Mouse (Mus musculus): ENCODE data around the gene Il27. TPM values are rescaled to one million over a fixed set of nuclear protein-coding genes. Genes with fewer than 3 reads are reported as not detected.

Gene Il27
- total RNA-seq, 4 experiments from 2014 or later: not detected

DNA sequence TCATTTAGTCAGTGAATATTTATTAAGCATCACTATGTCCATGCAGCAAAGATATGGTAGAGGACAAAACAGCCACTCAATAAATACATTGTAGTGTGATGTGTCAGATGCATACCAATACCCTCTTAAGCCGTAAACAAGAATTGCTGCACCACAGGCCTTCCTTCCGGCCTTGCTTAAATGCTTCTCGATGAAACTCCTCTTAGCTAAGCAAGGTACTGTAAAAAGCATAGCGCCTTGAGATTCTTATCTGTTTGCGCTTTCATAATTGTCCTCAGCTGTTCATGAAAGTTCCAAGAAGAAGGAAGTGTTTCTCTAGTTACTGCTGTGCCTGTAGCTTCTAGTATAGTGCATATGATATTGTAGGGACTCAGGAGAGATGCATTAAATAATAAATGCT is 11.9 kb upstream of the Il27 start:
- no peak for DNase-seq

- DNase-seq: no peak
Measured at GRCm38 (mm10) chr7:126602650-126603049, 7.9 kb upstream of the Il27 start.

- DNase-seq: no peak
Measured at GRCm38 (mm10) chr7:126601896-126602295, 7.2 kb upstream of the Il27 start.

DNA sequence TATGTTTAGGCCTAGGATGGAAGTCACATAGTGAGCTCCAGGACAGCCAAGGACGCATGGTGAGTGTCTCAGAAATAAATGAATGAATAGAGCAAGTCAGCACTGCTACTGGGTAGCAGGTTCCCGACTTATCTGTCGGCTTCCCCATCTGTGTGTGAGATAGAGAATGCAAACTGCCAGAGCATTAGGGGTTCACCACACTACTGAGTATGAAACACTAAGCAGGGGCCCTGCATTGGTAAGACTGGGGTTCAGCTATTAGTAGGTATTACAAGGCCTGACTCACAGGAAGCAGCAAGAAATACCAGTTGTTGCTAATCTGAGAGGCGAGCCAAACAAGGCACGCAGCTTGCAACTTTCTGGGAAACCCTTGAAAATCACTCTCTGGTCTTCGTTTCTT is 4.2 kb upstream of the Il27 start:
- no peak for DNase-seq

GRCm38 (mm10) chr7:126596414-126596813 is 1.7 kb upstream of the Il27 start:
- DNase-seq: no peak

- DNase-seq: no peak
Measured at GRCm38 (mm10) chr7:126595890-126596289, 1.1 kb upstream of the Il27 start.

GRCm38 (mm10) chr7:126587779-126588178 is 7.0 kb downstream of the Il27 start:
- no peak for DNase-seq

- no peak for DNase-seq
Measured at GRCm38 (mm10) chr7:126586839-126587238, 7.9 kb downstream of the Il27 start.

DNA sequence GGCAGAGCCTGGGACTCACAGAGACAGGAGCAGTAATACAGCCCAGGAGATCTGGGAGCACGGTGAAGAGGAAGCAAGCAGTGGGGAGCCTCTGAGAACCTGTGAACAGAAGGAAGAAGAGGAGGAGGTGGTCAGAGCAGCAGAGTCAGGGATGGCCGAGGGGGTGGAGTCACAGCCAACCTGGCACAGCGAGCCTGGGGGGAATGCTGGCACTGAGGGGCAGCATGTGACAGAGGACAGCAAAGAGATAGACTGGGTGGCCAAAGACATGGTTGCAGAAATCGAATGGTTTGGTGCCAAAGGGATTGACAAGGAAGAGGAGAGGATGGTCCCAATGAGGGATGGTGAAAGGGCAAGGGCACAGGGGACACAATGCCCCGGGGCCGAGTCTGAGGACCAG is 9.0 kb downstream of the Il27 start, which contains the start of gene Cln3:
Gene Cln3 (minus strand): TSS at position 101 of the 400 bp plus-strand sequence.
- DNase-seq: no peak

GRCm38 (mm10) chr7:126584506-126584977 is 10.2 kb downstream of the Il27 start, which contains the start of gene Apobr:
Gene Apobr (plus strand): TSS chr7:126584942.
- DNase-seq: no peak

DNA sequence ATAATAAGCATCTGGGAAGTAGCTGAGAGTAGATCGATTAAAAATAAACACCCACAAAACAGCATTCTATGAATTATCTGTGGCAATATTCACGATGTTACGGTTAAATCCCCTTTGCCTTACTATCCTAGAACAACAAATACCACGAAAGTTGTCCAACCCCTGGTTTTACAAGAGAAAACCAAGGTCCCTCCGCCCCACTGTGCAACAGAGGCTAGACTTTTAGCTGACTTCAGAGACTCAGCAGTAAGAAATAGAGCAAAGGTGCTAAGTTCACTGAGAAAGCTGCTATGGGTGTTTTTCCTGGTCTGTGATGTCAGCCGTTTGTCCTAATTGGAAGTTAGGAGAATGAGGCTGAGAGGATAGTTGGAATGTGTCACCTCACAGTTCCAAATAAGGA is 11.0 kb downstream of the Il27 start:
- DNase-seq: no peak

DNA sequence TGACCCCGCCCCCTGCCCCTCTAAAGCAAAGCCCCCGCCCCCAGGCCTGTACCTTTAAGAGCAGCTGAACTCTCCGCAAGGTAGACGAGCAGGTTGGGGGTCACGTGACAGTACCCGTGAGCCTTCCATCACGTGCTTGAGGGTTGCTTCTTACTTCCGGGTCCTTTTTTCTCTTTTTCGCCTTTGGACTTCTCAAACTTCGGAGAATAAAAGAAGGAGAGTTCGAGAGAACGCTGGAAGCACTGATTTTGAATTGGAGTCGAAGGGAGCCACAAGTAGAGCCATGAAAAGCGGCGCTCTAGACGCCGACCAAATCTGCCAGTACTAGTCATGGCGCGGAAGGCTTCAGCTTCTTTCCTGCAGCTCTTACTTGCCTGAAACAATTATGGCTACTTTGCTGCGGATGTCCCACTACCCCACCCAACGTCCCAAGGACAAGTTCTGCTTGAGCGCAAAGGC is 11.5 kb downstream of the Il27 start:
- DNase-seq: peak; percentile 83

- DNase-seq: no peak
Measured at GRCm38 (mm10) chr7:126582759-126583158, 12.0 kb downstream of the Il27 start.

GRCm38 (mm10) chr7:126581661-126582060 is 13.1 kb downstream of the Il27 start:
- no peak for DNase-seq

- no peak for DNase-seq
Measured at GRCm38 (mm10) chr7:126579172-126579571, 15.6 kb downstream of the Il27 start.

GRCm38 (mm10) chr7:126576946-126577345 is 17.8 kb downstream of the Il27 start:
- DNase-seq: no peak

DNA sequence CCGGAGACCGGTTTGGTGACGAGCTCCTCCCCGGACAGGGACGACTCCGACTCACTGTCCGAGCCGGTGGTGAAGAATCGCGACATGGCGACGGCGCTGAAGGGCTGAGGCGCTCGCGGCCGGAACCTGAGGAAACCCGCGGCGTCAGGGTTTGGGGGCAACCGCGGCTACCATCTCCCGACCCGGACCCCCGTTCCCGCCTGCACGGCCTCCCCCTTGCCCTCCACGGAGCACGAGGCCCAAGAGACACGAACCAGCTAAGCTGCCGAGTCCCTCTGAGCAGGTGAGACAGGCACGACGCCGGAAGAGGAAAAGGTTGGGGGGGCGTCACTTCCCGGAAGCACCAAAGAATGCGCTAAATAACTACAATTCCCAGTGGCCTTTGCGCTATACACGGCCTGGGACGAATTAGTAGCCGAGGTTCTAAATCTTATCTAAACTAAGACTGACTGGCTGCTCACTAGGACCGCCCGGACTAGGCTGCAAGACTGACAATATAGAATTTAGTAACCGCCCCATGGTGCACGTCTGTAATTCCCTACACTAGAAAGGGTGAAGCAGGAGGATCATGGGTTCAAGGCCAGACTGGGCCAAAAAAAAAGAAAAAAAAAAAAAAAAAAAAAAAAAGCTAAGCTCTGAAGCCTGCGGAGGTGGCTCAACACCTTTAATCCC is 28.5 kb downstream of the Il27 start, which contains the start of gene Eif3c:
Gene Eif3c (minus strand): TSS at position 318 of the 672 bp plus-strand sequence.
- peak; percentile 84 for DNase-seq

DNA sequence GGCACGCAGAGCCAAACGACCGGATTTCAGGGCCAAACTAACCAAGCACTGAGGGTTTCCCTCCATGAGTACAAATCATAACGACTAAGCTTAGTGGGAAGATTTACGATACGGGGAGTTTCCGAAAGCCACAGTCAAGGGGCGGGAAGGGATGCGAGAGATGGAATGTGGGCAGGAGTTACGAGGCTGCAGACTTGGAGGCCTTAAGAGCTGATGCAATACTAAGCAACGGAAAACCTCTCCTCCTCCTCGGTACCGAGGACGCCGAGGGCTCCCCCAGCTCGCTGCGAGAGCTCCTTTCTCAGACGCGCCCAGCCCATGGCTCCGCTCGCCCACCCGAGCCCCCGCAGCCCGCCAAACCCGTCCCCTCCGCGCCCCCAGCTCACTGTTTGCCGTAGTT is 29.0 kb downstream of the Il27 start:
- DNase-seq: peak; percentile 40

DNA sequence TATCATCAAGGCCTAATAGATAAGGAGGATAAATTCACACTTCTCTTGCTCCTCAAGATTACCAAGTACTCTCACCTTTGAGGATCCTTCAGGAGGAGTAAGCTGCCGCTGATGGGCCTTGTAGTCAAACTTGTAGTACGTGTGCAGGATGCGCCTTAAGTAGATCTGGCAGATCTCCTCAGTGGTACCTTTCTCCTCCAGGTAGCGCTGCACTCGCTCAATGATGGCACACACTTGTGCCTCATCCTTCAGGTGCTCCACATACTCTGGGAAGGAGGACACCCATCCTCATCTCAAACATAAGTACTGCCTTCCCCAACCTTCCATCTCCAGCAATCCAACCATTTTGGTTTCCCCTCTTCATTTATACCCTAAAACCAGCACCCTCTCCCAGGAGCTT is 38.1 kb downstream of the Il27 start:
- DNase-seq: no peak

- no peak for DNase-seq
Measured at GRCm38 (mm10) chr7:126554796-126555195, 39.9 kb downstream of the Il27 start.

- DNase-seq: no peak
Measured at GRCm38 (mm10) chr7:126545631-126546030, 49.1 kb downstream of the Il27 start.

GRCm38 (mm10) chr7:126541661-126542060 is 53.1 kb downstream of the Il27 start:
- DNase-seq: no peak
